Mouse (Mus musculus): ENCODE measurements around the gene Foxp1.

DNA sequence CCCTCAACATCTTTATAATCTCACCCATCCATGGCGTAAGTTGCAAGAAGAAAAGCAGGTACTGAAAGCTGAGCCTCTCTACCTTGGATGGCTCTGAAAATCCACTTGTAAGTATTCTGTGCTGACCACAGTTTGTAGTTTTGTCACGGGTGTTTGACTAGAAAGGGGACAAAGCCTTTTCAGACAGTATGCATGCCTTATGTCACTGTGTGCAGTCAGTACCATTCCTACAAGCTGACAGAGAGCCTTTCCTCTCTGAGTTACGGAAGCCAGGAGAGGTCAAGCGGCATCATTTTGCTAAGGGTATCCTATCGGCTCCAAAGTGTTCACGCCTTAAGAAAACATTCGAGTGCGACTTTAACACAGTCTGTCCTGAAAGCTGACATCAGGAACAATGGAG lies 202.1 kb downstream of the Foxp1 start:
- no peak for TF ChIP-seq POLR2A (IDR thresholded peaks at IDR 0.05; ENCODE audit: insufficient read length, low read depth)
- no peak for TF ChIP-seq TCF12 (IDR thresholded peaks at IDR 0.05; ENCODE audit: insufficient read depth, poor library complexity, severe bottlenecking)
- no peak for TF ChIP-seq E2F4 (IDR thresholded peaks at IDR 0.05; ENCODE audit: insufficient read depth)
- TF ChIP-seq TCF3 (IDR thresholded peaks at IDR 0.05; ENCODE audit: insufficient read length, low read depth): no peak
- no peak for TF ChIP-seq POLR2AphosphoS2 (IDR thresholded peaks at IDR 0.05; ENCODE audit: insufficient read length, low read depth)
- TF ChIP-seq REST (IDR thresholded peaks at IDR 0.05; ENCODE audit: insufficient read depth, insufficient read length): no peak
- TF ChIP-seq SRF (IDR thresholded peaks at IDR 0.05; ENCODE audit: control insufficient read depth, insufficient read length, low read depth): no peak
- TF ChIP-seq MYOG (IDR thresholded peaks at IDR 0.05; ENCODE audit: control insufficient read depth in 1 of 3, insufficient read depth in 1 of 3, insufficient read length in 2 of 3, low read depth in 2 of 3): no peak
- TF ChIP-seq USF1 (IDR thresholded peaks at IDR 0.05; ENCODE audit: low read depth): no peak
